Mouse (Mus musculus): ENCODE measurements around the gene Trp53bp2.

- TF ChIP-seq CTCF (IDR thresholded peaks at IDR 0.05; ENCODE audit: low read depth, low read length) (no peak), POLR2A (IDR thresholded peaks at IDR 0.05; ENCODE audit: insufficient read depth, low read length) (no peak), EP300 (IDR thresholded peaks at IDR 0.05; ENCODE audit: insufficient read depth, low read depth, low read length) (no peak)
Observed at GRCm38 (mm10) chr1:182439546-182440222, 30.7 kb downstream of the Trp53bp2 start.
